Mouse (Mus musculus) embryonic fibroblast, embryonic 13.5 days (primary cell): ENCODE data around the gene Usp33.

Experiments
- CTCF ChIP-seq: IDR thresholded peaks from 2 replicates; pipeline ENCODE4 v1.5.1; 2011; ENCODE audit warnings: mild to moderate bottlenecking, control low read depth, low read length, moderate library complexity, borderline replicate concordance; ENCODE audit not compliant: insufficient read depth
- POLR2A ChIP-seq: IDR thresholded peaks from 2 replicates; pipeline ENCODE4 v1.6.1; 2011; ENCODE audit warnings: low read depth, mild to moderate bottlenecking, control low read depth, low read length, moderate library complexity

DNA sequence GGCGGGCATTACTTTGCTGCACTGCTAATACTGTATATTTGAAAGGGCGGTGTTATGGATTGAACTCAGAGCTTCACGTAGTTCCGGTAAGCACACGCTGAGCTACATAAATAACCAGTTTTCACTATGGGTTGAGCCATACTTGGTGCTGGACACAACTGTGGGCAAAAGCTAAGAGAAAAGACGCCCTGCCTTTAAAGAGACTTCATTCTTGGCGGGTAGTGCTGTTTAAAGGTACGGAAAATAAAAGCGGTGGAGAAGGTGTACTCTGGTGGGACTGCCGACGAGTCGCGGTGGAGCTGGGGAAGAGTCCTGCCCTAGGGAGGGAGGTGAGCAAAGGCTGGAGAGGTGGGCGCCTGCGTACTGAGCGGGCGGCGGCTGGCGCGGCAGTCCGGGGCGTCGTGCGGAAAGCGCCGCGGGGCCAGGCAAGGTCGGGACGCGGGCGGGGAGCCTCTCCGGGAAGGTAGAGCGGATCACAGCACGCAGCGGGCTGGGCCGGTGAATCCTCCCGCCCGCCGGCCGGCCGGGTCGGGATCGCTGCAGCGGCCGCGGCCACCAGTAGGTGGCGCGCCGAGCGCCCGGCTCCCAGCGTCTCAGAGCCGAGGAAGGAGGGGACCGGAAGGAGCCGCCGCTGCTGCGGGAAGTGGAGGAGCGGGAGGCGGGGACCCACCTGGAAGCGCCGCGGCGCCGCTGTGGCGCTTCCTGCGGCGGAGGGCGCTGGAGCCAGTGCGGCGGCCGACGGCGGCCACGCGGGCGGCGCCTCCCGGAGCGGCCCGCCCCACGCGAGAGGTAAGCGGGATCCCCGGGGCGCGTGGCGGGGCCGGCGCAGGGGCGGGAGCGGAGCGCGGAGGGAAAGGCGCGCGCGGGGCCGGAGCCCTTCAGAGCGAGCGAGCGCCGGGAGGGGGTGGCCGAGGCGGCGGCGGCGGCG lies 49.3 kb downstream of the Usp33 start, which contains the start of gene Zzz3:
- TF ChIP-seq POLR2A (peak; percentile 48), CTCF (no peak)
